In the genomic region with DNA sequence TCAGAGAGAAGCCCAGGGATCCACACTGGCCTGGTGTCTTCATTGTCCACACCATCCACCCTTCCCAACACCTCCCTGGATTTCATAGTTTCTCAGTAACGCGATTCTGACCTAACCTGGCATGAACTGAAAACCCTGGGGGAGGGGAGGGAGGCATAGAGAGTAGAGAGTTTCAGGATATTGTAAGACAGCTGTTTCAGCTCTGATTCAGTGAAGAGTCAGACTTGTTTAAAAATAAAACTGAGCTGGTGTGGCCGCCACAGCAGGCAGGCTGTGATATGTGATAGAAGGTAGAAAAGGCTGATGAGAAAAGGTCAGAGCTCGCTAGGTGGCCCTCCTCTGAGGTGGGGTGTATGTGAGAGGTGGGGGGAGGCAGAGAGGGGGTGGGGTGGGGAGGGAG, we compare ENCODE assay signal across 29 mouse cellular contexts.
"Had no signal": no experiment of that assay in that cellular context is flagged by ENCODE, and none has a peak within 500 bp of the region (broad histone marks: within the 10 kb centered on the region; RNA-seq: fewer than 3 reads in every experiment).

No protein-coding gene starts in this region.

- DNase-seq: left cerebral cortex, postnatal 4 days; liver; liver, embryonic 13.5 days; liver, postnatal 0 days; lung, adult 18-20 months; lung, adult 2 months; lung, embryonic 14.5 days; lung, postnatal 10 days; lung, postnatal 14 days; lung, postnatal 36 days; lung, postnatal 4 days; midbrain, embryonic 14.5 days had no signal

- H3K27ac ChIP-seq: limb, embryonic 10.5 days; limb, embryonic 12.5 days; limb, embryonic 13.5 days; limb, embryonic 15.5 days; liver, embryonic 12.5 days; liver, embryonic 13.5 days; liver, embryonic 14.5 days; liver, embryonic 15.5 days; lung, embryonic 15.5 days; macrophage; midbrain, embryonic 10.5 days; midbrain, embryonic 12.5 days; midbrain, embryonic 13.5 days; midbrain, embryonic 15.5 days had no signal

- ATAC-seq: liver, embryonic 12.5 days; liver, postnatal 0 days; lung, postnatal 0 days; midbrain, embryonic 13.5 days; midbrain, embryonic 15.5 days; midbrain, embryonic 16.5 days had no signal

- H3K4me3 ChIP-seq: limb, embryonic 10.5 days; limb, embryonic 12.5 days; limb, embryonic 13.5 days; limb, embryonic 15.5 days; liver, embryonic 12.5 days; liver, embryonic 13.5 days; liver, embryonic 15.5 days; lung, embryonic 15.5 days; megakaryocyte, embryonic 14.5 days; midbrain, embryonic 10.5 days; midbrain, embryonic 12.5 days; midbrain, embryonic 13.5 days; midbrain, embryonic 15.5 days; myocyte had no signal
